Mouse (Mus musculus): ENCODE results near the gene Tspan11.

- TF ChIP-seq CTCF (IDR thresholded peaks at IDR 0.05; ENCODE audit: extremely low read depth, insufficient read depth, low read length): no peak
- TF ChIP-seq POLR2A (IDR thresholded peaks at IDR 0.05; ENCODE audit: extremely low read depth, insufficient read depth, low read length): no peak
Measured at GRCm38 (mm10) chr6:127992993-127993392, 105.6 kb downstream of the Tspan11 start.
